In the genomic region with DNA sequence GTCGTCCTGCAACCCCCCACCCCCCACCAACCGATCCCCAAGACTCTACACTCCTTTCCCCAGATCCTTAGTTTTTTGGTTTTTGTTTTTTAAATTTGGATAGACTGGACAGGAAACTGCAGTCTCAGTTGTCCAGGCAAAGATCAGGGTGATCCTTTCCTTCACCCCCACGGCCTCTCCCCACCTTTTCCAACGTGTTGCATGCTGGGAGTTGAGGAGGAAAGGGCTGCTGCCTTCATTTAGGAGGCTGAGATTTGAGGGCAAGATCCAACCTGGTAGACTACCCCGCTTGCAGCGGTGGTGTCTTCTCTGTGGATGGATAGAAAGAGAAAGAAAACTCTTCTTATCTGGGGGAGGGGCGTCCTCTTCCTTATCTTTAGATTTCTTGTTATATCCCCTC, we compare ENCODE assay signal across 11 mouse cellular contexts. TPM values are rescaled to one million over a fixed set of nuclear protein-coding genes. Genes with fewer than 3 reads are reported as not detected.
DNase-seq lines count a peak whose midpoint lies in the region; ATAC-seq lines count a peak whose summit lies in the region.
"Had no signal": no experiment of that assay in that cellular context is flagged by ENCODE, and none has a peak within 500 bp of the region (broad histone marks: within the 10 kb centered on the region; RNA-seq: fewer than 3 reads in every experiment).

No protein-coding gene starts in this region.

- no peaks in the 10 kb centered on the region for H3K9me3 ChIP-seq in hindbrain, embryonic 10.5 days
- H3K9me3 ChIP-seq in midbrain, embryonic 16.5 days (replicated peaks; ENCODE audit: control insufficient read depth, low read length, poor library complexity, severe bottlenecking) = no peaks in the 10 kb centered on the region
- H3K9me3 ChIP-seq: limb, embryonic 13.5 days had no signal

- H3K4me2 ChIP-seq in midbrain, embryonic 16.5 days (ENCODE audit: low read length) = peak overlapping the region; percentile 90

- peak overlapping the region; percentile 97 for H3K9ac ChIP-seq in midbrain, embryonic 16.5 days (ENCODE audit: low read depth, low read length)
- H3K9ac ChIP-seq: limb, embryonic 13.5 days had no signal

- DNase-seq in cerebellum, adult 11-12 months = peak; percentile 55
- DNase-seq in cerebellum, postnatal 14 days = peak; percentile 33 to 38
- peak; percentile 13 for DNase-seq in hindbrain, embryonic 10.5 days (ENCODE audit: low spot score)
- DNase-seq in thymus, postnatal 14 days = no peak
- no peak for DNase-seq in right cerebral cortex, adult 2 months (ENCODE audit: low spot score in 2 of 2)

- peak overlapping the region; percentile 94 for H3K27ac ChIP-seq in hindbrain, embryonic 10.5 days
- H3K27ac ChIP-seq in midbrain, embryonic 16.5 days (ENCODE audit: low read length) = no peak overlapping the region; the same call in 1 of the 2 replicates
- H3K27ac ChIP-seq: limb, embryonic 13.5 days had no signal

- peak overlapping the region; percentile 82 for H3K4me3 ChIP-seq in hindbrain, embryonic 10.5 days
- peak overlapping the region; percentile 94 for H3K4me3 ChIP-seq in midbrain, embryonic 16.5 days (ENCODE audit: low read depth, low read length)

- no peak for ATAC-seq in cerebellum, adult (ENCODE audit: insufficient number of reproducible peaks, low FRiP score, low TSS enrichment)
- no peak for ATAC-seq in midbrain, embryonic 16.5 days
- no peak for ATAC-seq in monocyte, adult 5-6 weeks (replicated peaks; ENCODE audit: insufficient number of reproducible peaks, low FRiP score, low TSS enrichment, poor library complexity, severe bottlenecking)
- ATAC-seq: Patski had no signal

- H3K36me3 ChIP-seq in hindbrain, embryonic 10.5 days = no peaks in the 10 kb centered on the region
- H3K36me3 ChIP-seq in midbrain, embryonic 16.5 days (ENCODE audit: control insufficient read depth, insufficient read depth, low read length) = no peaks in the 10 kb centered on the region
- H3K36me3 ChIP-seq: limb, embryonic 13.5 days had no signal

- peaks cover 82% of the 10 kb centered on the region for H3K4me1 ChIP-seq in hindbrain, embryonic 10.5 days (replicated peaks)
- peaks cover 26% of the 10 kb centered on the region for H3K4me1 ChIP-seq in midbrain, embryonic 16.5 days (ENCODE audit: control insufficient read depth, insufficient read depth, low read length)

- WGBS in hindbrain, embryonic 10.5 days = under 1% methylated on average over 7 of the region's 7 CpGs
- 1% methylated on average over 7 of the region's 7 CpGs for WGBS in midbrain, embryonic 16.5 days

- H3K27me3 ChIP-seq in hindbrain, embryonic 10.5 days (ENCODE audit: insufficient read depth, poor library complexity, severe bottlenecking) = peaks cover 88% of the 10 kb centered on the region
- no peaks in the 10 kb centered on the region for H3K27me3 ChIP-seq in midbrain, embryonic 16.5 days (ENCODE audit: control insufficient read depth, insufficient read depth, low read depth, low read length)

RNA-seq across cellular contexts. Expression of a gene that starts 2.1 kb away (rescaled TPM):
- polyA plus RNA-seq in hindbrain, embryonic 10.5 days (2016; fragmentation: Nextera tagmentation; extraction: Ambion mirVana) = 0.96 and 2.6 TPM in 2 replicates
- 8.1 and 9.7 TPM in 2 replicates for polyA plus RNA-seq in midbrain, embryonic 16.5 days (2015; fragmentation: Nextera tagmentation; extraction: Ambion mirVana)
- not detected in 3 replicates for total RNA-seq in monocyte, adult 5-6 weeks (2017)
- polyA plus RNA-seq: Patski had no signal

RNA-seq across cellular contexts. Expression of a gene that starts 28.4 kb away (rescaled TPM):
- 0.25 and 0.89 TPM in 2 replicates for polyA plus RNA-seq in hindbrain, embryonic 10.5 days (2016; fragmentation: Nextera tagmentation; extraction: Ambion mirVana)
- 1.6 and 2.9 TPM in 2 replicates for polyA plus RNA-seq in midbrain, embryonic 16.5 days (2015; fragmentation: Nextera tagmentation; extraction: Ambion mirVana)
- total RNA-seq in monocyte, adult 5-6 weeks (2017) = not detected in 3 replicates
- polyA plus RNA-seq: Patski had no signal

RNA-seq across cellular contexts. Expression of a gene that starts 36.2 kb away (rescaled TPM):
- polyA plus RNA-seq in hindbrain, embryonic 10.5 days (2016; fragmentation: Nextera tagmentation; extraction: Ambion mirVana) = not detected in 2 replicates
- 0.45 and 0.51 TPM in 2 replicates for polyA plus RNA-seq in midbrain, embryonic 16.5 days (2015; fragmentation: Nextera tagmentation; extraction: Ambion mirVana)
- not detected in 3 replicates for total RNA-seq in monocyte, adult 5-6 weeks (2017)
- polyA plus RNA-seq: heart, embryonic 14.5 days; limb, embryonic 13.5 days; Patski had no signal

Comparison
In these comparisons a context has a peak if more than half of its experiments do, and no peak if none do; other contexts are left out.
1. DNase-seq: peak in cerebellum, adult 11-12 months (single experiment), cerebellum, postnatal 14 days (2 of 2) and hindbrain, embryonic 10.5 days (single experiment); none in thymus, postnatal 14 days (single experiment) and right cerebral cortex, adult 2 months (0 of 2).